8 mouse cellular contexts compared by ENCODE assay signal in the genomic region with DNA sequence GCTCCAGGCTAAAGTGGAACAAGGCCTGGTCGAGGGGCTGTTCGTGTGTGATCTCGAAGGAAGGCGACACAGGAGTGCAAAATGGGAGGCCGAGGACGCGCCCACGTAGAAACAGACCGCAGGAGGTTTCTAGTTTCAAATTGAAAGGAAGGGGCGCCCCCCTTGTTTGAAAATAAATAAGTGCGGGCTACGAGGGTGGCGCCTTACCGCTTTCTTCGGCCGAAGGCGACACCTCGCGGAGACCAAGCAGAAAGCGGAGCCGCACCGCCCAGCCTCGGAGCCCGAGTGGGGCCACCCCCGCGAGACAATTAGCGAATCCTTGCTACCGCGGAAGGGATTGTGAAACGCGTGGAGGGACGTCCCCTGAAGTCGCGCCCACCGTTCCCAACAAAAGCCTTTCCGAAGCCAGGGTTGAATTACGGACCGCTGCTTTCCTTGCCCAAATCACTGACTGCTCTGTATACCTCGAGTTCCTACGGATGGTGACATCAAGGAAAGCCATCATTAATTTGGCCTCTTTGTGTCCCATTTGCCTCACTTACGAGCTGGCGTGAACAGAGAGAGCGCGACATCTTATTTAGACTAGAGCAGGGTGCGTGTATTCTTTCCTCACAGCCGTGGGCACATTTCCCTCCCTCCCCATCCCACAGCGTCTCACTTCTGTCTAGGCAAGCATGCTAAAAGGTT. TPM values are rescaled to one million over a fixed set of nuclear protein-coding genes. Genes with fewer than 3 reads are reported as not detected.
DNase-seq lines count a peak whose midpoint lies in the region; ATAC-seq and TF ChIP-seq lines count a peak whose summit lies in the region.

No protein-coding gene starts in this region.

- no peak for TF ChIP-seq POLR2A in cerebellum, adult 2 months (IDR thresholded peaks at IDR 0.05; ENCODE audit: borderline replicate concordance, insufficient read depth, low read length)
- TF ChIP-seq POLR2A in thymus, adult 2 months (IDR thresholded peaks at IDR 0.05; ENCODE audit: control insufficient read depth, extremely low read depth, insufficient read depth, low read length, poor library complexity) = peak; percentile 22; the same call in 1 of the 2 replicates

- H3K4me1 ChIP-seq in cerebellum, adult 2 months (ENCODE audit: control insufficient read depth, insufficient read depth, low read length) = peaks cover 15% of the 10 kb centered on the region
- H3K4me1 ChIP-seq in lung, embryonic 15.5 days = peaks cover 29% of the 10 kb centered on the region
- peaks cover 37% of the 10 kb centered on the region for H3K4me1 ChIP-seq in thymus, adult 2 months (replicated peaks; ENCODE audit: control insufficient read depth, insufficient read depth, low read length)

- H3K4me2 ChIP-seq in lung, embryonic 15.5 days = peak overlapping the region; percentile 92

- ATAC-seq in frontal cortex, adult (ENCODE audit: low TSS enrichment) = peak; percentile 48
- peak; percentile 68 to 72 for ATAC-seq in hematopoietic stem cell, adult 5-6 weeks (replicated peaks in 1 of 2; ENCODE audit: insufficient read depth in 1 of 2, low FRiP score in 2 of 2, low TSS enrichment in 1 of 2, low read depth in 1 of 2, poor library complexity in 2 of 2, severe bottlenecking in 2 of 2)
- peak; percentile 62 for ATAC-seq in lung, embryonic 15.5 days (ENCODE audit: borderline replicate concordance, extremely low read depth, low FRiP score, low TSS enrichment)

- H3K36me3 ChIP-seq in lung, embryonic 15.5 days = no peaks in the 10 kb centered on the region
- no peaks in the 10 kb centered on the region for H3K36me3 ChIP-seq in thymus, adult 2 months (ENCODE audit: control insufficient read depth, insufficient read depth, low read length)

- no peak overlapping the region for H3K27ac ChIP-seq in cerebellum, adult 2 months (ENCODE audit: insufficient read depth, low read length)
- H3K27ac ChIP-seq in lung, embryonic 15.5 days = peak overlapping the region; percentile 92
- H3K27ac ChIP-seq in thymus, adult 2 months (ENCODE audit: control insufficient read depth, insufficient read depth, low read length) = peak overlapping the region; percentile 43; the same call in 1 of the 2 replicates

- peak overlapping the region; percentile 68 for H3K4me3 ChIP-seq in cerebellum, adult 2 months (replicated peaks; ENCODE audit: insufficient read depth, low read depth, low read length)
- peak overlapping the region; percentile 74 for H3K4me3 ChIP-seq in lung, embryonic 15.5 days
- H3K4me3 ChIP-seq in thymus, adult 2 months (ENCODE audit: control insufficient read depth, insufficient read depth, low read length) = peak overlapping the region; percentile 64

- H3K9me3 ChIP-seq in lung, embryonic 15.5 days = no peaks in the 10 kb centered on the region

- 1% methylated on average over 47 of the region's 47 CpGs for WGBS in cerebellum, adult 2 months
- WGBS in lung, embryonic 15.5 days = 1% methylated on average over 47 of the region's 47 CpGs
- WGBS in thymus, adult 2 months = 3% methylated on average over 47 of the region's 47 CpGs

- peak; percentile 95 for DNase-seq in MN1 (ENCODE audit: low spot score)
- DNase-seq in cerebellum, adult 2 months = peak; percentile 76 to 83
- peak; percentile 76 for DNase-seq in layer of hippocampus, adult 9-10 months (ENCODE audit: low spot score)
- DNase-seq in ovary, adult 18-20 months (ENCODE audit: low spot score) = peak; percentile 76
- peak; percentile 87 for DNase-seq in thymus, adult 2 months

- peak; percentile 74 for TF ChIP-seq CTCF in cerebellum, adult 2 months (IDR thresholded peaks at IDR 0.05; ENCODE audit: borderline replicate concordance, insufficient read depth, low read depth, low read length)
- peak; percentile 83; the same call in 1 of the 2 replicates for TF ChIP-seq CTCF in thymus, adult 2 months (IDR thresholded peaks at IDR 0.05; ENCODE audit: borderline replicate concordance, control insufficient read depth, extremely low read depth, insufficient read depth, low read length, poor library complexity)

- H3K9ac ChIP-seq in lung, embryonic 15.5 days = peak overlapping the region; percentile 55

- peaks cover 7% of the 10 kb centered on the region; the same call in 1 of the 2 replicates for H3K27me3 ChIP-seq in cerebellum, adult 2 months (ENCODE audit: control insufficient read depth, insufficient read depth, low read length)
- 0 out of 2 replicates have a peak, but pooled peaks cover 3% of the 10 kb centered on the region for H3K27me3 ChIP-seq in lung, embryonic 15.5 days
- H3K27me3 ChIP-seq in thymus, adult 2 months (ENCODE audit: control insufficient read depth, insufficient read depth, low read length) = peaks cover 9% of the 10 kb centered on the region

RNA-seq across cellular contexts. Expression of a gene that starts 0.8 kb away (rescaled TPM):
- 3.8 and 4.2 TPM in 2 replicates for polyA plus RNA-seq in cerebellum, adult 2 months (2012; rRNA removed)
- total RNA-seq in hematopoietic stem cell, adult 5-6 weeks (2017) = 30.1 and 39.2 TPM in 2 replicates
- 57.3 and 58.8 TPM in 2 replicates for polyA plus RNA-seq in lung, embryonic 15.5 days (2015; fragmentation: Nextera tagmentation; extraction: Ambion mirVana)
- polyA plus RNA-seq in thymus, adult 2 months (2012; rRNA removed) = 2.9 and 3.4 TPM in 2 replicates

Comparison
In these comparisons a context has a peak if more than half of its experiments do, and no peak if none do; other contexts are left out.
1. RNA of a gene that starts 0.8 kb away (polyA plus RNA-seq): 57.3 to 58.8 TPM in lung, embryonic 15.5 days; 3.8 to 4.2 TPM in cerebellum, adult 2 months and 2.9 to 3.4 TPM in thymus, adult 2 months; every median in the first group is over 10 times any median in the second.
2. Peak in every context shown above with its lines, with median percentiles within 50 percentile points of each other: DNase-seq, H3K4me3 ChIP-seq and ATAC-seq.